Mouse (Mus musculus) limb, embryonic 13.5 days (tissue): ENCODE results near the gene Ssx2ip. TPM values are rescaled to one million over a fixed set of nuclear protein-coding genes. Genes with fewer than 3 reads are reported as not detected.
"Not testable (repeated sequence)": the region's sequence is repeated elsewhere in the genome, so short reads cannot be mapped to it uniquely, and the experiment has no call there.

ENCODE experiments used
- ATAC-seq: fragments of 200-750 bp; cut with Nextera tagmentation; 2 replicates; pipeline ENCODE4 v1.8.0; 2017; ENCODE audit warnings: low read depth, moderate number of reproducible peaks, moderate TSS enrichment; ENCODE audit not compliant: low FRiP score
- H3K27ac ChIP-seq: fragments of 300-500 bp; sonication (generic); 2 replicates; pipeline ENCODE4 v1.5.1; 2015; ENCODE audit warnings: inconsistent platforms, mild to moderate bottlenecking, moderate library complexity
- H3K27me3 ChIP-seq: fragments of 300-500 bp; sonication (generic); 2 replicates; pipeline ENCODE4 v1.6.1; 2015; ENCODE audit warnings: mild to moderate bottlenecking, inconsistent platforms
- H3K36me3 ChIP-seq: fragments of 300-500 bp; sonication (generic); 2 replicates; pipeline ENCODE4 v1.6.1; 2015; ENCODE audit warnings: inconsistent platforms, mild to moderate bottlenecking, moderate library complexity
- H3K4me1 ChIP-seq: fragments of 300-500 bp; sonication (generic); 2 replicates; pipeline ENCODE4 v1.6.1; 2015; ENCODE audit warnings: inconsistent platforms
- H3K4me2 ChIP-seq: fragments of 300-500 bp; sonication (generic); replicated peaks from 2 replicates; pipeline ENCODE4 v1.6.1; 2015; ENCODE audit warnings: inconsistent platforms, mild to moderate bottlenecking, moderate library complexity
- H3K4me3 ChIP-seq: fragments of 300-500 bp; sonication (generic); 2 replicates; pipeline ENCODE4 v1.5.1; 2015; ENCODE audit warnings: moderate library complexity, mild to moderate bottlenecking, inconsistent platforms
- H3K9ac ChIP-seq: fragments of 300-500 bp; sonication (generic); 2 replicates; pipeline ENCODE4 v1.6.1; 2015; ENCODE audit warnings: mild to moderate bottlenecking, inconsistent platforms
- H3K9me3 ChIP-seq: fragments of 300-500 bp; sonication (generic); 2 replicates; pipeline ENCODE4 v1.6.1; 2016; ENCODE audit warnings: inconsistent platforms
- WGBS: fragments of 180-500 bp; shearing (Covaris S2); methylation state at CpG from one replicate; pipeline ENCODE4 v1.1.7; 2015; 5-methylcytosine and 5-hydroxymethylcytosine counted together
- polyA plus RNA-seq: library from polyadenylated mRNA; unstranded; fragments of >200 nt; fragmentation: Nextera tagmentation; extraction: Ambion mirVana; gene quantifications from 2 replicates; pipeline ENCODE4 v1.2.1, GENCODE M21; 2015

Ssx2ip gene
- polyA plus RNA-seq, 1 experiment from 2014 or later, result 18.9 TPM

DNA sequence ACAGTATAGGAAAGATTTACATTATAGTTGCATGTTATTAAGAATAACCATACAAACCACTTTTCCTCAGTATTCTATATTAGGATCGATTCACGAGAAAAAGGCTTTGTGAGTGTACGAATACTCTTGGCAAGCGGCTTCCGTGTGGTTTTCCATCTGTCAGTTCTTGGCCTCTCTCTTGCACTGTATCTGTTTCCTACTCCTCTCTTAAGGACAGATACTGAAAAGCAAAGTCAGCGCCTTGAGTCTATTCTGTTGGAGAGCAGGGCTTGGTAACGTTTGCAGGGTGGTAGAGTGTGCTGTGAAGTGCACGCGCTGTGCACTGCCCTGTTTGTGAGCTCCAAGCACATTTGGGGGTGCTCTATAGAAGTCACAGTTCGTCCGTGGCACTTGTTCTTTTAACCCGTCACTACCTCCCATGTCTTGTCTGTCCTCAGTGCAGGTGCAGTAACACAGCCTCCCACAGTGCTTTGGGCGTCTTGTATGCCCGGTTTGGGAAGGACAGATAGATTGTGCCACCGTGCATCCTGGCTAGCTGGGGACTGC lies 15.6 kb downstream of the Ssx2ip start:
- no peak overlapping the region for H3K4me2 ChIP-seq
- no peaks in the 10 kb centered on the region for H3K27me3 ChIP-seq
- H3K36me3 ChIP-seq, result peaks cover 52% of the 10 kb centered on the region
- no peaks in the 10 kb centered on the region for H3K9me3 ChIP-seq
- no peak overlapping the region for H3K4me3 ChIP-seq
- WGBS, result 93% methylated on average over 15 of the region's 15 CpGs
- H3K4me1 ChIP-seq, result peaks cover 6% of the 10 kb centered on the region; the same call in 1 of the 2 replicates
- no peak overlapping the region for H3K27ac ChIP-seq
- ATAC-seq, result no peak
- H3K9ac ChIP-seq, result no peak overlapping the region

GRCm38 (mm10) chr3:146421787-146422186 lies 17.3 kb downstream of the Ssx2ip start:
- H3K27ac ChIP-seq, result no peak overlapping the region
- H3K4me1 ChIP-seq, result peaks cover 6% of the 10 kb centered on the region; the same call in 1 of the 2 replicates
- no peaks in the 10 kb centered on the region for H3K27me3 ChIP-seq
- H3K4me3 ChIP-seq, result no peak overlapping the region
- H3K36me3 ChIP-seq, result peaks cover 62% of the 10 kb centered on the region
- no peaks in the 10 kb centered on the region for H3K9me3 ChIP-seq
- H3K9ac ChIP-seq, result no peak overlapping the region
- no peak for ATAC-seq
- WGBS, result 29% methylated on average over 8 of the region's 8 CpGs
- H3K4me2 ChIP-seq, result no peak overlapping the region

- H3K36me3 ChIP-seq, result peaks cover 74% of the 10 kb centered on the region
- H3K4me3 ChIP-seq, result no peak overlapping the region
- no peaks in the 10 kb centered on the region for H3K27me3 ChIP-seq
- no peak for ATAC-seq
- H3K4me2 ChIP-seq, result no peak overlapping the region
- H3K4me1 ChIP-seq, result peaks cover 6% of the 10 kb centered on the region; the same call in 1 of the 2 replicates
- WGBS, result 83% methylated on average over 7 of the region's 7 CpGs
- H3K9ac ChIP-seq, result no peak overlapping the region
- no peak overlapping the region for H3K27ac ChIP-seq
- no peaks in the 10 kb centered on the region for H3K9me3 ChIP-seq
Observed at GRCm38 (mm10) chr3:146423710-146424109, 19.3 kb downstream of the Ssx2ip start.

DNA sequence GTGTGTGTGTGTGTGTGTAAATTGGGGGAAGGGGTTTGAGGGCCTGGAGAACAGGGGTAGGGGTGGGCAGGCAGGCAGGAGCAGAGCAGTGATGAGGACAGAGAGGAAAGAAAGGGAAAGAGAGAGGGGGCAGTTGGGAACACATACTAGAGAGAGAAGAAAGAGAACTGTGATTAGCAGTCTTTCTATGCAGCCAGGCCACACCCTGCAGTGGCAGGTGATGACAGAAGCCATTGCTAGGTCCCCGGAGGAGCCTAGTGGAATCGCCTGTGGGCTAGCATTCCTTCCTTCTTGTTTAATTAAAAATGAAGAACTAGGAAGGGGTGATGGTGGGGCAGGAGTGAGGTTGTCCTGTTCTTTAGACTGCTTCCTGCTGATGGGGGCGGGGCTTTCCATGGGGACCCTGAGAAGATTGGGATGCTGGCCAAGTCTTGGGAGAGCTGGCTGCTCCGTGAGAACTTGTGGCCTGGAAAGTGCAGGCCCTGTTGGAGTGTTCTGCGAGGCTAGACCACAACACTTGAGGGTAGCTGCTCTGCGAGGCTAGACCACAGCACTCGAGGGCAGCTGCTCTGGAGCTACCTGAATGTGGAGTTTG lies 20.0 kb downstream of the Ssx2ip start:
- 73% methylated on average over 7 of the region's 7 CpGs for WGBS
- Histone ChIP-seq H3K9ac (no peak overlapping the region), H3K9me3 (no peaks in the 10 kb centered on the region), H3K36me3 (peaks cover 71% of the 10 kb centered on the region), H3K27ac (no peak overlapping the region), H3K27me3 (no peaks in the 10 kb centered on the region), H3K4me1 (peaks cover 6% of the 10 kb centered on the region; the same call in 1 of the 2 replicates), H3K4me2 (no peak overlapping the region), H3K4me3 (no peak overlapping the region)
- ATAC-seq, result no peak

GRCm38 (mm10) chr3:146425902-146426301 lies 21.5 kb downstream of the Ssx2ip start:
- no peak for ATAC-seq
- Histone ChIP-seq H3K27ac (no peak overlapping the region), H3K4me2 (no peak overlapping the region), H3K36me3 (peaks cover 73% of the 10 kb centered on the region), H3K9me3 (no peaks in the 10 kb centered on the region), H3K4me3 (no peak overlapping the region), H3K4me1 (peaks cover 6% of the 10 kb centered on the region; the same call in 1 of the 2 replicates), H3K27me3 (no peaks in the 10 kb centered on the region), H3K9ac (no peak overlapping the region)
- WGBS, result 70% methylated on average over 7 of the region's 7 CpGs

DNA sequence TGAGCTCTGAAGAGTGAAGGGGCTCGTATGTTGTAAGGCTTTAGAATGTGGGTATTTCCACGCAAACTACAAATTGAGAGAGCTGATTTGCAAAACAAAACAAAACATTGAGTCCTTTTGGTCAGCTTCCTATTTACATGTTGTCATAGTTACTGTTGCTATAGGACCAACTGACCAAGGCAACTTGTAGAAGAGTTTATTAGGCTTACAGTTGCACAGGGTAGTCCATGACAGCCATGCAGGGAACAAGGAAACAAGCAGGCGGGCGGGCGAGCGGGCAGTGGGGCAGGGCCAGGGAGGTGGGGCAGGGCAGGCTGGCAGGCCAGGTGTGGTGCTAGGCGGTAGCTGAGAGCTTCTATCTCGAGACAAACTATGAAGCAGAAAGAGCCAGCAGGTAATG lies 22.0 kb downstream of the Ssx2ip start:
- H3K36me3 ChIP-seq, result peaks cover 72% of the 10 kb centered on the region
- no peak overlapping the region for H3K9ac ChIP-seq
- WGBS, result 92% methylated on average over 8 of the region's 8 CpGs
- no peak overlapping the region for H3K4me3 ChIP-seq
- H3K4me1 ChIP-seq, result peaks cover 6% of the 10 kb centered on the region; the same call in 1 of the 2 replicates
- no peak overlapping the region for H3K27ac ChIP-seq
- H3K9me3 ChIP-seq, result no peaks in the 10 kb centered on the region
- H3K27me3 ChIP-seq, result no peaks in the 10 kb centered on the region
- no peak overlapping the region for H3K4me2 ChIP-seq
- no peak for ATAC-seq

DNA sequence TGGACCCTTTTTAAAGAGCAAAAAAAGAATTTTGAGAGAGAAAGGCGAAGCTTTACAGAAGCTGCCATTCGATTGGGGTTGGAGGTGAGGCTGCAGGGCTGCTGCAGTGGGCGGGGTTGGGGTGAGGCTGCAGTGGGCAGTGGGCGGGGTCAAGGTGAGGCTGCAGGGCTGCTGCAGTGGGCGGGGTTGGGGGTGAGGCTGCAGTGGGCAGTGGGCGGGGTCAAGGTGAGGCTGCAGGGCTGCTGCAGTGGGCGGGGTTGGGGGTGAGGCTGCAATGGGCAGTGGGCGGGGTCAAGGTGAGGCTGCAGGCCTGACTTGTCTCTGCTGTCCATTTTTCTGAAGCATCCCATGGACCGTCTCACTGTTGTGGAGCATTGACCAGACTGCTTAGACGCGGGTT lies 28.6 kb downstream of the Ssx2ip start:
- not testable (repeated sequence) for H3K27ac ChIP-seq, H3K9ac ChIP-seq, H3K4me1 ChIP-seq, H3K27me3 ChIP-seq, H3K4me2 ChIP-seq, H3K9me3 ChIP-seq, H3K4me3 ChIP-seq, ATAC-seq
- H3K36me3 ChIP-seq, result peaks cover 75% of the 10 kb centered on the region
- 91% methylated on average over 11 of the region's 11 CpGs for WGBS

- no peak for ATAC-seq
- Histone ChIP-seq H3K9ac (no peak overlapping the region), H3K4me3 (no peak overlapping the region), H3K4me2 (no peak overlapping the region), H3K9me3 (no peaks in the 10 kb centered on the region), H3K27me3 (no peaks in the 10 kb centered on the region), H3K4me1 (no peaks in the 10 kb centered on the region), H3K27ac (no peak overlapping the region), H3K36me3 (peaks cover 76% of the 10 kb centered on the region)
- WGBS, result 85% methylated on average over 14 of the region's 14 CpGs
Observed at GRCm38 (mm10) chr3:146433681-146434350, 29.4 kb downstream of the Ssx2ip start.

DNA sequence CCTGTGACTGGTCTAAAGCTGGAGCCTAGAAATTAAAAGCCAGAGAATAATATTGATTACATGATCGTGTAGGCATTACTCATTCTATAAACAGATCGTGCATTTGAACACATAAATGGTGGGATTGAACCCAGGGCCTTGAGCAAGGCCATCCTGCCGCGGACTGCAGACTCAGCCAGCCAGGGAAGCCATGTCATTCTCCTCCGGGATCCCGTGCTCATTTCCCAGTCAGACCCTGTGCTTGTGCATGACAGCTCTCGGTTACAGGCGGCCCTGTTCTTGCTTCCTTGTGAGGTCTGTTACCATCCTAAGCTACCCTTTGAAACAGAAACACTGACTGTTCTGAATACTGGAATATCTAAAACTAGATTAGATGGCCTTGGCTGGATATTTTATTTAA lies 30.2 kb downstream of the Ssx2ip start:
- Histone ChIP-seq H3K9me3 (no peaks in the 10 kb centered on the region), H3K4me2 (no peak overlapping the region), H3K27ac (no peak overlapping the region), H3K4me3 (no peak overlapping the region), H3K36me3 (peaks cover 70% of the 10 kb centered on the region), H3K27me3 (no peaks in the 10 kb centered on the region), H3K4me1 (no peaks in the 10 kb centered on the region), H3K9ac (no peak overlapping the region)
- 91% methylated on average over 8 of the region's 8 CpGs for WGBS
- ATAC-seq, result no peak

DNA sequence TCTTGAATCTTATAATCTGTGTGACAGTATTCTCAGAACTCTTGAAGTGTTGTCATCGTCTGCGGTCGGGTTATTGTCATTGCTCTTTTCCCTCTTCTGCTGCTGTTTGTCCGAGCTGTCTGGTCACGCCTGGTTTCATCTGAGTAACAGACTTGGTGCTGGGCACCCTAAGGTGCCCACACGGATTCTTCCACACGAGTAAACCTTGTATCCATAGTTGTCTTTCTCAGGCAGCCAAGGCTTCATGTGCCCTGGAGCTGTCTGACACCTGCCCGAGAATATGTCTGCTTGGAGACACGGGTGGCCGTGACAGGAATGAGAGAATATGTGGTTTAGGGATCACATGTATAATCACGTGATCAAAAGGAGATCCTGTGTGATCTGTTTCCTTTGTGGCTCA lies 31.1 kb downstream of the Ssx2ip start:
- H3K4me3 ChIP-seq, result no peak overlapping the region
- H3K9ac ChIP-seq, result no peak overlapping the region
- peaks cover 65% of the 10 kb centered on the region for H3K36me3 ChIP-seq
- H3K9me3 ChIP-seq, result no peaks in the 10 kb centered on the region
- ATAC-seq, result no peak
- no peak overlapping the region for H3K4me2 ChIP-seq
- H3K27ac ChIP-seq, result no peak overlapping the region
- H3K4me1 ChIP-seq, result no peaks in the 10 kb centered on the region; the same call in 1 of the 2 replicates
- no peaks in the 10 kb centered on the region for H3K27me3 ChIP-seq
- 93% methylated on average over 11 of the region's 11 CpGs for WGBS

DNA sequence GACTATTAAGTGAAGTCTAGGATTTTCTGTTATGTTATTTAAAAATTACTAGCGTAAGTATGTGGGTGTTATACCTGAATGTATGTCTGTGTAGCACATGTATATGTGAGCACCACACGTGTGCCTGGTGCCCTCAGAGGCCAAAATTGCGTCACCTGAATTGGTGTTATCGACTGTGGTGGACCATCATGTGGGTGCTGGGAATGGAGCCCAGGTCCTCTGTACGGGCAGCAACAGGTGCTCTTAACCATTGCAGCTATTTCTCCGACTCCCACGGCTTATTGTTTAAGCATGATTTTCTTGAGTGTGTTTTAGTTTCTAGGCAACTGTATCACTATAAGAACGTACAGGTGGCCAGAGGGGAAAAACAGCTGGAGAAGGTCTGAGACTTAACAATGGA lies 31.7 kb downstream of the Ssx2ip start:
- no peak for ATAC-seq
- H3K9me3 ChIP-seq, result no peaks in the 10 kb centered on the region
- 92% methylated on average over 8 of the region's 8 CpGs for WGBS
- H3K9ac ChIP-seq, result no peak overlapping the region
- peaks cover 61% of the 10 kb centered on the region for H3K36me3 ChIP-seq
- no peak overlapping the region for H3K4me3 ChIP-seq
- no peaks in the 10 kb centered on the region for H3K27me3 ChIP-seq
- no peaks in the 10 kb centered on the region; the same call in 1 of the 2 replicates for H3K4me1 ChIP-seq
- H3K27ac ChIP-seq, result no peak overlapping the region
- H3K4me2 ChIP-seq, result no peak overlapping the region

DNA sequence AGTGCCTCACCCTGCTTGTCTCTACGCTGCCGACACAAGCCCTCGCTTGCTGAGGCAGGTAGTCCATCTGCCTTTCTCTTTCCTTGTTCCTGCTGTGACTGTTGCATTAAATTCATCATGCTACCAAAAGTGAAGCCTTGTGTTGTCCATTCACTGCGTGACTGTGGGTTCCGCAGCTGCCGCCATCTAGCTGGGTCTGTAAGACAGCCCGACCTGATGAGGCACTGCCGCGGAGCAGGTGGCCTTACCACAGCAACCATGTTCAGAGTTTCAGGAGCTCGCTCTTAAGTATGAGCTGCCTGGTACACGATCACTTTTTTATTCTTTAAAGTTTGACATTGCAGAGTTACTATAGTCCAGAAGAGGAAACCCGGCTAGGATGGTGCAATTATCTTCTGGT lies 35.6 kb downstream of the Ssx2ip start:
- no peak overlapping the region for H3K4me2 ChIP-seq
- no peak overlapping the region for H3K9ac ChIP-seq
- H3K27me3 ChIP-seq, result no peaks in the 10 kb centered on the region
- no peak for ATAC-seq
- peaks cover 3% of the 10 kb centered on the region; the same call in 1 of the 2 replicates for H3K4me1 ChIP-seq
- H3K9me3 ChIP-seq, result no peaks in the 10 kb centered on the region
- H3K27ac ChIP-seq, result no peak overlapping the region
- WGBS, result 89% methylated on average over 12 of the region's 12 CpGs
- H3K4me3 ChIP-seq, result no peak overlapping the region
- H3K36me3 ChIP-seq, result peaks cover 37% of the 10 kb centered on the region
